Mouse (Mus musculus) hindbrain, embryonic 12.5 days (tissue): ENCODE measurements at regions not wholly inside any gene's neighbourhood (a gene's known extent, or its start where the extent isn't known, plus 50 kb on each side); places are given as distances from the start of the nearest gene placed in this dataset.
A peak's percentile ranks its signal among the peaks of the same experiment; 100 is the strongest.
"Not testable (repeated sequence)": the region's sequence is repeated elsewhere in the genome, so short reads cannot be mapped to it uniquely, and the experiment has no call there.

ENCODE experiments used
- ATAC-seq: fragments of 200-750 bp; cut with Nextera tagmentation; 2 replicates; pipeline ENCODE4 v1.8.0; 2017; ENCODE audit warnings: moderate TSS enrichment; ENCODE audit not compliant: low FRiP score
- H3K27ac ChIP-seq: fragments of 300-500 bp; sonication (generic); 2 replicates; pipeline ENCODE4 v1.5.1; 2016; ENCODE audit warnings: mild to moderate bottlenecking
- H3K27me3 ChIP-seq: fragments of 300-500 bp; sonication (generic); 2 replicates; pipeline ENCODE4 v1.6.1; 2016; ENCODE audit warnings: mild to moderate bottlenecking
- H3K36me3 ChIP-seq: fragments of 300-500 bp; sonication (generic); 2 replicates; pipeline ENCODE4 v1.6.1; 2016; ENCODE audit warnings: mild to moderate bottlenecking
- H3K4me1 ChIP-seq: fragments of 300-500 bp; sonication (generic); 2 replicates; pipeline ENCODE4 v1.6.1; 2016
- H3K4me2 ChIP-seq: fragments of 300-500 bp; sonication (generic); replicated peaks from 2 replicates; pipeline ENCODE4 v1.6.1; 2016; ENCODE audit warnings: mild to moderate bottlenecking
- H3K4me3 ChIP-seq: fragments of 300-500 bp; sonication (generic); 2 replicates; pipeline ENCODE4 v1.5.1; 2016; ENCODE audit warnings: mild to moderate bottlenecking
- H3K9ac ChIP-seq: fragments of 300-500 bp; sonication (generic); 2 replicates; pipeline ENCODE4 v1.6.1; 2016; ENCODE audit warnings: mild to moderate bottlenecking, moderate library complexity
- H3K9me3 ChIP-seq: fragments of 300-500 bp; sonication (generic); replicated peaks from 2 replicates; pipeline ENCODE4 v1.6.1; 2016; ENCODE audit warnings: mild to moderate bottlenecking
- WGBS: fragments of 180-500 bp; shearing (Covaris S2); methylation state at CpG from one replicate; pipeline ENCODE4 v1.1.7; 2016; 5-methylcytosine and 5-hydroxymethylcytosine counted together

GRCm38 (mm10) chr14:15884641-15885340, 364.3 kb upstream of the Ngly1 start:
- Histone ChIP-seq H3K27ac (no peak overlapping the region), H3K27me3 (no peaks in the 10 kb centered on the region), H3K4me2 (no peak overlapping the region), H3K4me3 (no peak overlapping the region), H3K9me3 (no peaks in the 10 kb centered on the region), H3K4me1 (no peaks in the 10 kb centered on the region), H3K9ac (no peak overlapping the region), H3K36me3 (no peaks in the 10 kb centered on the region)
- WGBS, result 78% methylated on average over 2 of the region's 2 CpGs
- ATAC-seq, result no peak

GRCm38 (mm10) chr14:15897098-15897497, 352.0 kb upstream of the Ngly1 start:
- WGBS, result 84% methylated on average over 1 of the region's 1 CpGs

DNA sequence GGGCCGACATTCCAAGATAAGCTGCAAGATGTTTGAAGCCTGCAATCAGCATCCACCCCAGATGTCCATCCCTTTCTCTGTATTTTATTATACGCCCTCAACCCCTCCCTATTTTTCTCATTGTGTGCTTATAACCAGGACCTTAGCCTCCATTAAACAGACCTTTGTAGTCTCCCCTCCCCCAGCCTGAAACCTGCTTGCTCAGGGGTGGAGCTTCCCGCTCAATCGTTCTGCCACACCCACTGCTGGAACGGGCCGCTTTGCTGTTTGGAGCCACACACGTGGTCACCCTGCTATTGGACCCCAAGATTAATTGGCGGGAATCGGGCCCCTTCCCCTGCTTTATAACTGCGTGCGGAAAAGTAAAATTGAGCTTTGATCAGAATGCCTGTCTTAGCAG, 342.7 kb upstream of the Ngly1 start:
- not testable (repeated sequence) for H3K27me3 ChIP-seq, H3K4me2 ChIP-seq, H3K4me3 ChIP-seq, ATAC-seq, H3K36me3 ChIP-seq, H3K27ac ChIP-seq, H3K9ac ChIP-seq, H3K4me1 ChIP-seq, H3K9me3 ChIP-seq
- WGBS, result 89% methylated on average over 11 of the region's 11 CpGs

More at GRCm38 (mm10) chr14:15897098-15897497, 352.0 kb upstream of the Ngly1 start:
- Histone ChIP-seq H3K4me3 (no peak overlapping the region), H3K9ac (no peak overlapping the region), H3K4me2 (no peak overlapping the region), H3K36me3 (no peaks in the 10 kb centered on the region), H3K9me3 (no peaks in the 10 kb centered on the region), H3K27ac (no peak overlapping the region), H3K4me1 (no peaks in the 10 kb centered on the region), H3K27me3 (no peaks in the 10 kb centered on the region)
- no peak for ATAC-seq

DNA sequence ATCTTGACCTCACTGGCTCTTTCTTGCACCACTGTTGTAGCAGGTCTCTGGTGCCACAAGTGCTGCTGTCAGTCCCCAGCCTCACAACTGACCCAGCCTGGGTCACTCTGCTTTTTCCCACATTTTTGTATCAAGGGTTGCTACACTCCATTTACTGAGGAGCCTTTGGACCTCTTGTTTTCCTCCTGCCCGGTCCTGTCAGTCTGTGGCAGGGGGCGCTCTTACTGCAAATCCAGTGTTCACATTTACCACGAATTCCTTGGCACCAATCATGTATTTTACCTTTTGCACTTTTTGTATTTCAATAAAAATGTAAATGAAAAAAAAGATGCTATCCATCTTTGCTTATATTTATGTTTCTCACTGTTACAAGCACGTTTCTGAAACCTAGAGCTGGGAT, 335.9 kb upstream of the Ngly1 start:
- H3K9ac ChIP-seq, H3K27me3 ChIP-seq, H3K36me3 ChIP-seq, H3K4me3 ChIP-seq, ATAC-seq, H3K9me3 ChIP-seq, H3K27ac ChIP-seq, H3K4me2 ChIP-seq, H3K4me1 ChIP-seq: not testable (repeated sequence)
- 68% methylated on average over 4 of the region's 4 CpGs for WGBS

DNA sequence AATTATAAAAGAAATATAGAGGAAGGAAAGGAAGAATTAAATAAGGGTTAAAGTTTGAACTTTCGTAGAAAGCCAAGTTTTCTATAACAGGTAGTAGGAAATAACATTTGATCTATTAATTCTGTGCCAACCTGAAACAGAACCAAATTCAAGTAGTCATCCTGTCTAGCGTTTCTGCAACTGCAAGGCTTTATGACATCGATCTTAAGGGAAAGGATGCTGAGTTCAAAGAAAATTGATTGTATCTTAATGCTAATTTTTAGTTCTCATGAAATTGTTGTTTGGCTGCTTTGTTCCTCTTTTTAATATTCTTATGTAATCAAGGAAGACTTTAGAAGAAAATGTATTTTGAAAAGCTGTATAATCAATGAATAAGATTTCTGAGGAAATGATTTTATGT, 334.9 kb upstream of the Ngly1 start:
- Histone ChIP-seq H3K4me3 (no peak overlapping the region), H3K9ac (no peak overlapping the region), H3K36me3 (no peaks in the 10 kb centered on the region), H3K27ac (no peak overlapping the region), H3K4me1 (no peaks in the 10 kb centered on the region), H3K27me3 (no peaks in the 10 kb centered on the region), H3K9me3 (no peaks in the 10 kb centered on the region), H3K4me2 (no peak overlapping the region)
- ATAC-seq, result no peak
- WGBS, result 93% methylated on average over 3 of the region's 3 CpGs

DNA sequence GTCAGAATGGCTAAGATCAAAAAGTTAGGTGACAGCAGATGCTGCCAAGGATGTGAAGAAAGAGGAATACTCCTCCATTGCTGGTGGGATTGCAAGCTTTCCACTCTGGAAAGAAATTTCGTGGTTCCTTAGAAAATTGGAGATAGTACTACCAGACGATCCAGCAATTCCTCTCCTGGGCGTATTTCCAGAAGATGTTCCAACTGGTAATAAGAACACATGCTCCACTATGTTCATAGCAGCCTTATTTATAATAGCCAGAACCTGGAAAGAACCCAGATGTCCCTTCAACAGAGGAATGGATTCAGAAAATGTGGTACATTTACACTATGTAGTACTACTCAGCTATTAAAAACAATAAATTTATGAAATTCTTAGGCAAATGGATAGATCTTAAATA, 324.4 kb upstream of the Ngly1 start:
- WGBS, result 84% methylated on average over 3 of the region's 3 CpGs
- ATAC-seq, H3K27ac ChIP-seq, H3K36me3 ChIP-seq, H3K4me1 ChIP-seq, H3K9me3 ChIP-seq, H3K27me3 ChIP-seq, H3K4me3 ChIP-seq, H3K9ac ChIP-seq, H3K4me2 ChIP-seq: not testable (repeated sequence)

GRCm38 (mm10) chr14:15934729-15935128, 314.4 kb upstream of the Ngly1 start:
- H3K36me3 ChIP-seq, result no peaks in the 10 kb centered on the region
- no peak overlapping the region for H3K4me2 ChIP-seq
- no peaks in the 10 kb centered on the region for H3K4me1 ChIP-seq
- H3K9ac ChIP-seq, result no peak overlapping the region
- no peaks in the 10 kb centered on the region for H3K27me3 ChIP-seq
- H3K27ac ChIP-seq, result no peak overlapping the region
- ATAC-seq, result no peak
- no peak overlapping the region for H3K4me3 ChIP-seq
- no peaks in the 10 kb centered on the region for H3K9me3 ChIP-seq

DNA sequence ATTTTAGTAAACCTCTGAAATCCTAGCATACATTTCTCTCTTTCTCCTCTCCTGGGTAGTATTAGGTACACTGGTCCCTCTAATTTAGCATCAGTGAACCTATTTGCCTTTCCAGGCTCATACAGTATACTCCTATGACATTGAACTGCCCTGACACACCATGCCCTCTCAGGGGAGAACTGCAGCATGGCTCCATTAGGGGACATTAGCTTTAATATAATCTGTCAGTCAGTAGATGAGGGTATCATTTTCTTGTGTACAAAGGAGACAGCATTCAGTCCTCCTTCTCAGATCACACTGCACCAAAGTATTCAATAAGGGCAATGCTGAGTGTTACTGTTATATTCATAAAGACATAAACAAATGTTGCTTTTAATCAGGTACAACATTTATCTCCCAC, 278.8 kb upstream of the Ngly1 start:
- no peak overlapping the region for H3K4me3 ChIP-seq
- H3K9me3 ChIP-seq, result no peaks in the 10 kb centered on the region
- H3K4me2 ChIP-seq, result no peak overlapping the region
- H3K9ac ChIP-seq, result no peak overlapping the region
- H3K4me1 ChIP-seq, result peaks cover 8% of the 10 kb centered on the region
- H3K27ac ChIP-seq, result no peak overlapping the region
- H3K27me3 ChIP-seq, result no peaks in the 10 kb centered on the region
- peak; percentile 68 for ATAC-seq
- H3K36me3 ChIP-seq, result no peaks in the 10 kb centered on the region

DNA sequence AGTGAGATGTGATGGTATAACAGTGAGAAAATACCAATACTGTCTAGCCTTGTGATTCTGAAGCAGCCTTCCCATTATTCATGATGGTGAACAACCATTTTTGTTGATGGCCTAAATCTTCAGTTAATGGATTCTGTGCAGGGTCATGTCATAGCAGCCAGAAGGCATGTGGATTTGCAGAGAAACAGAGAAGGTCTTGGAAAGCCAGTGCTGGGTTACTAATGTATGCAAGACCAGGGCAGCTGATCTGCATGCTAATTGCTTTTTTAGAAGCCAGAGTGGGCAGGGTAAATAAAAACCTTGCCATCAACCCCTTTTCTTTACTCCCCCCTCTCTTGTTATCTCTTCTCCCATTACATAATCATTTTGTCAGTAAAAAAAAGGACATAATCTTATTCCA, 278.3 kb upstream of the Ngly1 start:
- no peak overlapping the region for H3K4me3 ChIP-seq
- peaks cover 8% of the 10 kb centered on the region for H3K4me1 ChIP-seq
- ATAC-seq, result peak; percentile 87
- no peak overlapping the region for H3K27ac ChIP-seq
- no peak overlapping the region for H3K4me2 ChIP-seq
- no peaks in the 10 kb centered on the region for H3K36me3 ChIP-seq
- H3K27me3 ChIP-seq, result no peaks in the 10 kb centered on the region
- H3K9me3 ChIP-seq, result no peaks in the 10 kb centered on the region
- H3K9ac ChIP-seq, result no peak overlapping the region

DNA sequence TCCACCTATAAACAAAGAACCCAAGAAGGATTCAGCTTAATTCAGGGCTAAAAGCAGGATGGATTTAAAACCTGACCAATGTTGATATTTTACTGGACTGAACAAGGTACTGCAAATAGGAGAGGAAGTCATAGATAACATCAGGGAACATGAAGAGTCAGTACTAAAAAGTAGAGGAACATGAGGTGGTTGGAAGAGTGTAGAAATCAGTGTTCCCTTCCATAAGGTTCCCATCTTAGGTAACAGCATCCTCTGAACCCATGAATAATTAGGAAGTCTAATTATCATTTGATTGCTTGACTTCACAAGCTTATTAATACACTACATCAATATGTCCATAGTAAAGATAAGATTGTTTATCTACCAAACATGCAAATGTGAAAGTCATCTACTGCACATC, 277.8 kb upstream of the Ngly1 start:
- H3K4me2 ChIP-seq, result no peak overlapping the region
- H3K4me1 ChIP-seq, result peaks cover 8% of the 10 kb centered on the region
- no peak overlapping the region for H3K9ac ChIP-seq
- no peak overlapping the region for H3K4me3 ChIP-seq
- H3K27ac ChIP-seq, result no peak overlapping the region
- 0 out of 2 replicates have a peak, but pooled peaks have one; percentile 7 for ATAC-seq
- no peaks in the 10 kb centered on the region for H3K36me3 ChIP-seq
- no peaks in the 10 kb centered on the region for H3K9me3 ChIP-seq
- no peaks in the 10 kb centered on the region for H3K27me3 ChIP-seq

DNA sequence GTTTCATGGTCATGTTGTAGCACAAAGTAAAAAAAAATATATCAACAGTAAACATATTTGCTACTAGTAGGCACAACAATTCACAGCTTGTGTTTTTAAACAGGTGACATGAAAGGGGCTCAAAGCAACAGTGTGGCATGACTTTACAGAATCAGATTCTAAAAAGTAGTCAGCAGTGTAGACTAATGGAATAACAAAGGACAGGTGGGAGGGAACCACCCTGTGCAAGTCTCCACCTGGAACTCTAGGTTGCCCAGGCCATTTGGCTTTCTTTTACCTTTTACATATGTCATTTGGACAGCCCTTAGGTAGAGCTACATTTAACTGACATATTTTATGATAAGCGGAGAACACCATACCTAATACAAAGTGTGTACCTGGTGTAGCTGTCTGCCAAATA, 271.7 kb upstream of the Ngly1 start:
- no peak overlapping the region for H3K9ac ChIP-seq
- no peak overlapping the region for H3K27ac ChIP-seq
- no peaks in the 10 kb centered on the region for H3K9me3 ChIP-seq
- no peak overlapping the region for H3K4me2 ChIP-seq
- H3K36me3 ChIP-seq, result no peaks in the 10 kb centered on the region
- no peak overlapping the region for H3K4me3 ChIP-seq
- no peaks in the 10 kb centered on the region for H3K4me1 ChIP-seq
- ATAC-seq, result no peak
- 98% methylated on average over 1 of the region's 1 CpGs for WGBS
- H3K27me3 ChIP-seq, result no peaks in the 10 kb centered on the region

DNA sequence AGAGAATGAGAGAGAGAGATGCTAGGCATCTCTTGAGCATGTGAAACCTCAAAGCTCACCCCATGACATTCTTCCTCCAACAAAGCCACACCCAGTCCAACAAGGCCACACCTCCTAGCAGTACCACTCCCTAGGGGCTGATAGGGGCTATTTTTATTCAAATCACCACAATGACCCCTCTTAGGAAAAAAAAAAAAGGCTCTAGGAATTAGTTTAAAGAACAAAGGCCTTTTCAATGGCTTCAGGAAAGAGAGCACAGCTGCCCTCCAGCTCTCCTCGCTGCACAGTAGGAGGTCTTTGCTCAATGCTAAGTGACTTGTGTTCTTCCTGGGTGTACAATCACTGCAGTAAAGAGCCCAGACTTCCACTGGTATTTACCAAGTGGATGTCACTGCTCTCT, 270.8 kb upstream of the Ngly1 start:
- 5% methylated on average over 1 of the region's 1 CpGs for WGBS
- no peaks in the 10 kb centered on the region for H3K27me3 ChIP-seq

GRCm38 (mm10) chr14:16005409-16005808, 243.7 kb upstream of the Ngly1 start:
- Histone ChIP-seq H3K9me3 (no peaks in the 10 kb centered on the region), H3K4me3 (no peak overlapping the region), H3K36me3 (no peaks in the 10 kb centered on the region), H3K9ac (no peak overlapping the region), H3K27me3 (no peaks in the 10 kb centered on the region), H3K27ac (no peak overlapping the region), H3K4me2 (no peak overlapping the region), H3K4me1 (no peaks in the 10 kb centered on the region)
- ATAC-seq, result peak; percentile 71
- 74% methylated on average over 1 of the region's 1 CpGs for WGBS

More for the DNA sequence above, 270.8 kb upstream of the Ngly1 start:
- peak; percentile 90 for ATAC-seq
- Histone ChIP-seq H3K4me1 (no peaks in the 10 kb centered on the region), H3K9me3 (no peaks in the 10 kb centered on the region), H3K27ac (no peak overlapping the region), H3K9ac (no peak overlapping the region), H3K4me2 (no peak overlapping the region), H3K36me3 (no peaks in the 10 kb centered on the region), H3K4me3 (no peak overlapping the region)
